Mouse (Mus musculus) stomach, embryonic 15.5 days (tissue): ENCODE data around the gene Rpl9-ps6. TPM values are rescaled to one million over a fixed set of nuclear protein-coding genes. Genes with fewer than 3 reads are reported as not detected.
"Not testable (repeated sequence)": the region's sequence is repeated elsewhere in the genome, so short reads cannot be mapped to it uniquely, and the experiment has no call there.

ENCODE experiments used
- ATAC-seq: fragments of 200-750 bp; cut with Nextera tagmentation; 2 replicates; pipeline ENCODE4 v1.8.0; 2017; ENCODE audit warnings: low read depth, moderate number of reproducible peaks, moderate TSS enrichment; ENCODE audit not compliant: insufficient read depth, low FRiP score
- H3K27ac ChIP-seq: fragments of 300-500 bp; sonication (generic); 2 replicates; pipeline ENCODE4 v1.5.1; 2015; ENCODE audit warnings: mild to moderate bottlenecking, inconsistent platforms
- H3K27me3 ChIP-seq: fragments of 300-500 bp; sonication (generic); replicated peaks from 2 replicates; pipeline ENCODE4 v1.6.1; 2015; ENCODE audit warnings: inconsistent platforms
- H3K36me3 ChIP-seq: fragments of 300-500 bp; sonication (generic); 2 replicates; pipeline ENCODE4 v1.6.1; 2015; ENCODE audit warnings: inconsistent platforms
- H3K4me1 ChIP-seq: fragments of 300-500 bp; sonication (generic); 2 replicates; pipeline ENCODE4 v1.6.1; 2015; ENCODE audit warnings: inconsistent platforms
- H3K4me2 ChIP-seq: fragments of 300-500 bp; sonication (generic); 2 replicates; pipeline ENCODE4 v1.6.1; 2015; ENCODE audit warnings: mild to moderate bottlenecking, inconsistent platforms
- H3K4me3 ChIP-seq: fragments of 300-500 bp; sonication (generic); replicated peaks from 2 replicates; pipeline ENCODE4 v1.5.1; 2015; ENCODE audit warnings: inconsistent platforms
- H3K9ac ChIP-seq: fragments of 300-500 bp; sonication (generic); 2 replicates; pipeline ENCODE4 v1.6.1; 2015; ENCODE audit warnings: inconsistent platforms
- H3K9me3 ChIP-seq: fragments of 300-500 bp; sonication (generic); 2 replicates; pipeline ENCODE4 v1.6.1; 2016; ENCODE audit warnings: inconsistent platforms
- WGBS: fragments of 180-500 bp; shearing (Covaris S2); methylation state at CpG from one replicate; pipeline ENCODE4 v1.1.7; 2015; 5-methylcytosine and 5-hydroxymethylcytosine counted together
- polyA plus RNA-seq: library from polyadenylated mRNA; unstranded; fragments of >200 nt; fragmentation: Nextera tagmentation; extraction: Ambion mirVana; gene quantifications from 2 replicates; pipeline ENCODE4 v1.2.1, GENCODE M21; 2015

The Rpl9-ps6 gene
- polyA plus RNA-seq, 1 experiment from 2014 or later: 258 TPM

DNA sequence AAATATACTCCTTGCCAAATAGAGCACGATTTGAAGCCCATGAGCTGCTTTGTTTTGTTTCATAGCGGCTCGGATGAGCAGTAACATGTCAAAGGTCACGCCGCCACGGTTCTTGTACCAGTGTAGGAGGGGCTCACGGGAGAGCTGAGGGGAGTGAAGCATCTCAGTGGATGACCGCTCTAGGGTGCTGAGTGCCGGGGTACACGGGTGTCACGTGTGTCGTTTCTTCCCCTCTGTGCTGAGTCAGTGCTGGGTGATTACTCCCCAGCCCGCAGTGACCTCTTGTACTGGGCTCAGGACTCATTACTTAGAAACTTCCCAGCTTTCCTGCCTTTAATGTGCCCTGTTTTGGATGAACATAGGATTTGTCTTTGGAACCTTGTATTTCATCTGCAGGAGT lies 28.2 kb upstream of the Rpl9-ps6 start:
- no peaks in the 10 kb centered on the region for H3K9me3 ChIP-seq
- no peaks in the 10 kb centered on the region for H3K27me3 ChIP-seq
- peaks cover 15% of the 10 kb centered on the region; the same call in 1 of the 2 replicates for H3K36me3 ChIP-seq
- no peak overlapping the region for H3K27ac ChIP-seq
- ATAC-seq: no peak
- no peak overlapping the region for H3K4me3 ChIP-seq
- no peak overlapping the region for H3K4me2 ChIP-seq
- WGBS: 88% methylated on average over 13 of the region's 13 CpGs
- no peak overlapping the region for H3K9ac ChIP-seq
- no peaks in the 10 kb centered on the region for H3K4me1 ChIP-seq

DNA sequence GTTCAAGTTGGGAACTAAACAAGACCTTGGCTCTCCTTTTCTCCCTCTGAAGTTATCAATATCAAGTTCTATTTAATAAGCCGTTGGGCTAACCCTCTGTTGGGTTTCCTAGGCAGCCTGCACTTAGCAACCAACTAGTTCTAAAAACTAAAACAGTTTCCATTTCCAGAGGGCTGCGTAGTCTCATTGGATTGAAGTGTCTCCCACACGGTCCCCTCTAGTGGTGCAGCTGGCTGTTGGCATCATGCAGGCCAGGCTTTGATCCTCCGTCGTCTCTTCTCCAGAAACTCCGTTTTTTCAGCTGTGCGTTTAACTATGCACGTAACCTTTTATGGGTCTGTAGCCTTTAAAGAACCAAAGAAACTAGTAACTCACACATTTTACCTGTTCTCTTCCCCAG lies 27.1 kb upstream of the Rpl9-ps6 start:
- WGBS: 82% methylated on average over 8 of the region's 8 CpGs
- Histone ChIP-seq H3K9ac (no peak overlapping the region), H3K4me1 (no peaks in the 10 kb centered on the region), H3K27ac (no peak overlapping the region), H3K36me3 (peaks cover 10% of the 10 kb centered on the region; the same call in 1 of the 2 replicates), H3K4me2 (no peak overlapping the region), H3K27me3 (no peaks in the 10 kb centered on the region), H3K9me3 (no peaks in the 10 kb centered on the region), H3K4me3 (no peak overlapping the region)
- no peak for ATAC-seq

DNA sequence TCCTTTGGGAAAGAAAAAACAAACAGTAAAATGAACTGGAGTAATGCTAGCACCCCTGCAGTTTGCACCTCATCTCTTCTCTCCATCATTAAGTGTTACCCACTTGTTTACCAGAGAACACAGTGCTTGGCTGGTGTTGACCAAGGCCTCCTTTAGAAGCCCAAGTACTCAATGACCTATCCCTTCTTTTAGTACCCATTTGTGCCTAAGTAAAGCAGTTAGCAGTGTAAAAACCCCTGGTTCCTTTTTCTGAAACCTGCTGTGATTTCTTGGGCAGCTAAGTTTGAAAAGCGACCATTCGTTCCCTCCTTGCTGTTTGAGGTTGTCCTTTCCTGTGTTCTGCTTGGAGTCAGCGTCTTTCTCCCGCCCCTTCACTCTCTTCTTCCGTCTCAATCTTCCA lies 26.6 kb upstream of the Rpl9-ps6 start:
- Histone ChIP-seq H3K4me2 (no peak overlapping the region), H3K9ac (no peak overlapping the region), H3K9me3 (no peaks in the 10 kb centered on the region), H3K36me3 (peaks cover 10% of the 10 kb centered on the region; the same call in 1 of the 2 replicates), H3K4me3 (no peak overlapping the region), H3K27ac (no peak overlapping the region), H3K27me3 (no peaks in the 10 kb centered on the region), H3K4me1 (no peaks in the 10 kb centered on the region)
- no peak for ATAC-seq
- WGBS: 88% methylated on average over 5 of the region's 5 CpGs

DNA sequence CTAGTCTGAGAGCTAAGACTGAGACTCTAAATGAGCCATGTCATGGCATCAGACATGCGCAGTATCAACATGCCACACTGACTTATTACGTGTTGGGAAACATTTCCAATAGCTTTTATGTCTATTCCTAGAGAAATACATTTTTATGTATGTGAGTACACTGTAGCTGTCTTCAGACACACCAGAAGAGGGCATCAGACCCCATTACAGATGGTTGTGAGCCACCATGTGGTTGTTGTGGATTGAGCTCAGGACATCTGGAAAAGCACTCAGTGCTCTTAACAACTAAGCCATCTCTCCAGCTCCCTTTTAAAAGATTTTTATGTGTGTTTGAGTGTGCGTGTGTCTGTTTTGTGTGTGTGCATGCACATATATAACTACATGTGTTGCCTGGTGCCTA lies 26.0 kb upstream of the Rpl9-ps6 start:
- Histone ChIP-seq H3K27ac (no peak overlapping the region), H3K4me2 (no peak overlapping the region), H3K4me1 (no peaks in the 10 kb centered on the region), H3K4me3 (no peak overlapping the region), H3K9ac (no peak overlapping the region), H3K27me3 (no peaks in the 10 kb centered on the region), H3K9me3 (no peaks in the 10 kb centered on the region), H3K36me3 (peaks cover 10% of the 10 kb centered on the region; the same call in 1 of the 2 replicates)
- 96% methylated on average over 3 of the region's 3 CpGs for WGBS
- no peak for ATAC-seq

DNA sequence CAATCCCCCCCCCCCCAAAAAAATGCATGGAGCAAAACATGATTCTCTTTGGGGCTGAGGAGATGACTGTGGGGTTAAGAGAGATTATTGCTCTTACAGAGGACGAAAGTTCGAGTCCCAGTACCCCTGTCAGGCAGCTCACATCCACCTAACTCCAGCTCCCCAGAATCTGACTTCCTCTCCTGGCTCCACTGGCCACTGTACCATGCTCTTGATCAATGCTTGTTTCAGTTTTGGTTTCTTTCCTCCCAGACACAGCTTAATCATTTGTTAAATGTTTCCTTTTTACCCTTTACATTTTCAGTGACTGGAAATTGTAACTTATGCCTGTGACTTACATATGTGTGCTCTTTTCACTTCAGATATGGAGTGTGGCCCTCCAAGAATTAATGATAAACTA lies 24.6 kb upstream of the Rpl9-ps6 start:
- Histone ChIP-seq H3K27me3 (no peaks in the 10 kb centered on the region), H3K9ac (no peak overlapping the region), H3K36me3 (0 out of 2 replicates have a peak, but pooled peaks cover 5% of the 10 kb centered on the region), H3K9me3 (no peaks in the 10 kb centered on the region), H3K4me3 (no peak overlapping the region), H3K4me1 (peaks cover 4% of the 10 kb centered on the region; the same call in 1 of the 2 replicates), H3K4me2 (no peak overlapping the region), H3K27ac (no peak overlapping the region)
- no peak for ATAC-seq
- 79% methylated on average over 2 of the region's 2 CpGs for WGBS

DNA sequence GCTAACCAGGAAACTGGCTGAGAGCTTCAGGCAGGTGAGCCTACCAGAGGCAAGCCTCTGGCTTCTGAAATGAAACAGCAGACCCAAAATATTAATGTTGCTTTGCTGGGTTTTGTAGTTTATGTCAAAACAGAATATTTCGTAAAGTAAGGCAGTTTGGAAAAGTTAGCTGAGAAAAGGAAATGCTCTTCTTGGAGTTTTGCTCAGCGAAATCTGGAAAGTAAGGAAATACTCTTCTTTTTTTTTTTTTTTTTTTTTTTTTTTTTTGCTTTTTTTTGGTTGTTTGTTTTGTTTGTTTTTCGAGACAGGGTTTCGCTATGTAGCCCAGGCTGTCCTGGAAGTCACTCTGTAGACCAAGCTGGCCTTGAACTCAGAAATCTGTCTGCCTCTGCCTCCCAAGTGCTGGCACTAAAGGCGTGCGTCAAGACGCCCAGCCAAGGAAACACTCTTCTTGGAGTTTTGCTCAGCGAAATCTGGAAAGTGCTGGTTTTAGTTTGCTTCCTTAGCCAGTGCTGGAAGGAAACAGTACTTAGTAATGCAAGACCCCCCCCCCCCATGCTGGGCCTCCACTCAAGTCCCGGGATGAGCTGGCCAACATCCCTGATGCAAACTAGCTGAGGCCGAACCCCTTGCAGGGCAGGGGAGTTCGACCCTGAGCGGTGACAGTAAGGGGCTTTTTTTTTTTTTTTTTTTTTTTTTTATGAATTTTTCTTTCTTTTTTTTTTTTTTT lies 23.0 kb upstream of the Rpl9-ps6 start:
- Histone ChIP-seq H3K27ac (no peak overlapping the region), H3K4me2 (no peak overlapping the region), H3K9ac (no peak overlapping the region), H3K27me3 (no peaks in the 10 kb centered on the region), H3K9me3 (no peaks in the 10 kb centered on the region), H3K36me3 (no peaks in the 10 kb centered on the region), H3K4me1 (peaks cover 8% of the 10 kb centered on the region), H3K4me3 (no peak overlapping the region)
- 90% methylated on average over 12 of the region's 12 CpGs for WGBS
- ATAC-seq: no peak

DNA sequence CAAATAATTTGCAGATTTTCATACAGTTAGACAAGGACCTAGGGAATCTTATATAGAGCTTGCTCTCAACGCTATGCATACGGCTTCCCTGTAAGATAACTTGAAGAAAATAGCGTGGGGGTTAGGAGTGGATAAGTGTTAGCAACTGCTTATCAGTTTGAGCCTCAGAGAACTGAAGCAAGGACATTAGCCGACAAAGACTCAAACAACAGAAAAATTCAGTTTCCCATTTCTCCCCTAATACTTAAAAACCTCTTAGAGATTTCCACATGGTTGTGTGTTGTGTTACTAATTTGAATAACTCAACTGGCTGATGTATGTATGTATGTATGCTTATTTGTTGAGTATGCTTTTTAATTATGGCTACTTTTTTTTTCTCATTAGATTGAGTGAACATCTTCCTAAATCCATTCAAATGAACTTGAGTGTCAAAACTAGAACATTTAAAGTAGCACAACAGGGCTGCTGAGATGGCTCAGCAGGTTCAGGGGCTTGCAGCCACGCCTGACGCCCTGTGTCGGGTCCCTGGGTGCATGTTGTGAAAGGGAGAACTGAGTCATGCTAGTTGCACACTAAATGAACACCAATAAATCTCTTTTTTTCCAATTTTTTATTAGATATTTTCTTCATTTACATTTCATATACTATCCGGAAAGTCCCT lies 21.3 kb upstream of the Rpl9-ps6 start:
- H3K9ac ChIP-seq: no peak overlapping the region
- 70% methylated on average over 8 of the region's 8 CpGs for WGBS

DNA sequence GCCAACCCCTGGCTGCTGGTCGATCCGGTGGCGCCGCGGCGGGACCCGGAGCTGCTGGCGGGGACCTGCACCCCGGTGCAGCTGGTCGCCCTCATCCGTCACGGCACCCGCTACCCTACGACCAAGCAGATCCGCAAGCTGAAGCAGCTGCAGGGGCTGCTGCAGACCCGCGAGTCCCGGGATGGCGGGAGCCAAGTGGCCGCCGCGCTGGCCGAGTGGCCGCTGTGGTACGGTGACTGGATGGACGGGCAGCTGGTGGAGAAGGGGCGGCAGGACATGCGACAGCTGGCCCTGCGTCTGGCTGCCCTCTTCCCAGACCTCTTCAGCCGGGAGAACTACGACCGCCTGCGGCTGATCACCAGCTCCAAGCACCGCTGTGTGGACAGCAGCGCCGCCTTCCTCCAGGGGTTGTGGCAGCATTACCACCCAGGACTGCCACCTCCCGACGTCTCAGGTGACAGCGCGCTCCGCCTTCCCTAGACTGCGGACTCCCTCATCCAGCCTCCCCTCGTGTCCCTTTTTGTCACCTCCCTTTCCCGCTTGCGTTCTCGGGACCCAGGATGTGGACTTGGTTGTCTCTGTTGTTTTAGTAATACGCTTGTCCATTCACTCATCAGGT lies 19.8 kb upstream of the Rpl9-ps6 start:
- H3K4me1 ChIP-seq, H3K36me3 ChIP-seq, H3K9me3 ChIP-seq, H3K27me3 ChIP-seq: not testable (repeated sequence)
- under 1% methylated on average over 47 of the region's 47 CpGs for WGBS
- Histone ChIP-seq H3K4me2 (peak overlapping the region; percentile 82), H3K27ac (peak overlapping the region; percentile 89), H3K9ac (peak overlapping the region; percentile 54), H3K4me3 (peak overlapping the region; percentile 67)
- peak; percentile 91 for ATAC-seq

More for the DNA sequence above, 21.3 kb upstream of the Rpl9-ps6 start:
- H3K4me2 ChIP-seq: peak overlapping the region; percentile 82
- H3K4me1 ChIP-seq: peaks cover 8% of the 10 kb centered on the region
- ATAC-seq: no peak
- H3K4me3 ChIP-seq: peak overlapping the region; percentile 67
- H3K9me3 ChIP-seq: no peaks in the 10 kb centered on the region
- H3K36me3 ChIP-seq: no peaks in the 10 kb centered on the region
- no peak overlapping the region for H3K27ac ChIP-seq
- no peaks in the 10 kb centered on the region for H3K27me3 ChIP-seq

DNA sequence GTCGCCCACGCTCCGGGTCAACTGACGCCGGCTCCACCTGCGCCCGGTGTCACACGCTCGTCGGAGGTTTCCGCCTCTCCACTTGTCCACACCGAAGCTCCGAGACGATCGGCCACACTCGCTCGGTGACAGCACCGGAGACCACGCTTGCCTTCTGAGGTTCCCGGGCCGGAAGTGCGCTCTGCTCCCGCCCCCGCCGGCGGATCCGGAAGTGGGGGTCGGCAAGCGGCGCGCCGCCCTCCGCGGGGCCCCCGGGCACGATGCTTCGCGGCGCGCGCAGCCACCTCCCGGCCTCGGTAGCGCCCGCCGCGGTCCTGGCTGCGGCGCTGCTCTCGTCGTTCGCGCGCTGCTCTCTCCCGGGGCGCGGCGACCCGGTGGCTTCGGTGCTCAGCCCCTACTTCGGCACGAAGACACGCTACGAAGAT lies 19.3 kb upstream of the Rpl9-ps6 start, which contains the start of gene Minpp1:
Minpp1 (plus strand) TSS at position 89 of the 425 bp plus-strand sequence.
- ATAC-seq: peak; percentile 79
- Histone ChIP-seq H3K4me1 (peaks cover 8% of the 10 kb centered on the region), H3K9me3 (no peaks in the 10 kb centered on the region), H3K36me3 (no peaks in the 10 kb centered on the region), H3K4me2 (peak within 1 kb of the TSS; percentile 82), H3K4me3 (peak within 1 kb of the TSS; percentile 67), H3K9ac (peak within 1 kb of the TSS; percentile 54), H3K27me3 (no peaks in the 10 kb centered on the region), H3K27ac (peak within 1 kb of the TSS; percentile 89)
- WGBS: under 1% methylated on average over 63 of the region's 64 CpGs

DNA sequence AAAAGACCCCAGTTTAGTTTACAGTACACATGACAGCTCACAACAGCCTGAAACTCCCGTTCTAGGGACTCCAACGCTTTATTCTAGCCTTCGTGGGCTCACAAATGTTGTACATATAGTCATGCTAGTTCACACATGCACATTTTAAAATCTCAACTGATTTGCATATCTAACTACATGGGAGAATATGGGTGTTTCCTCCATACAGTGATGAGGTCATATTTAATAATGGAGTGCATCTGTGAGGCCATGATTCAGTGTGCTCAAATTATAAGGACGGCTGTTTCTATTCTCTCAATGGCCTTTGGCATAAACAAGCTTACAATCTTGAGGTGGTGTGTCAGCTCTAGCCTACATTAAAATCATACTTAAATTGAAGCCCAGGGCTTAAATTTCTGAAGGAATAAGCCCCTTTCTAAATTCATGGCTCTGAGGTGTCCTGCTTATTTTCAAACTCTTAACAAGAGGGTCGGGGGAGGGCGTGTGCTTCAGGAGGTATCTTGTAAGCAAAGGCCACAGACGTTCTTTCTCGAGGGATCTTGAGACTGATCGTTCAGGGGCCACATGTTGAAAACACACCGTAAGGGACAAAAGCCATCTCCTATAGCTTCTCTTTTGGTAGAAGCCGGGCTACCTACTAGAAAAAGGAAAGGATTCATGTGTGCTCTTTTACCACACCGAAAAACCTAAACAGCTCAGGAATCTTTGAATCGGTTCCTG lies 18.7 kb upstream of the Rpl9-ps6 start:
- H3K4me3 ChIP-seq: peak overlapping the region; percentile 67
- H3K27ac ChIP-seq: peak overlapping the region; percentile 89
- peaks cover 8% of the 10 kb centered on the region for H3K4me1 ChIP-seq
- no peaks in the 10 kb centered on the region for H3K36me3 ChIP-seq
- no peaks in the 10 kb centered on the region for H3K9me3 ChIP-seq
- no peaks in the 10 kb centered on the region for H3K27me3 ChIP-seq
- WGBS: 15% methylated on average over 13 of the region's 13 CpGs
- peak overlapping the region; percentile 54 for H3K9ac ChIP-seq
- H3K4me2 ChIP-seq: peak overlapping the region; percentile 82
- no peak for ATAC-seq

DNA sequence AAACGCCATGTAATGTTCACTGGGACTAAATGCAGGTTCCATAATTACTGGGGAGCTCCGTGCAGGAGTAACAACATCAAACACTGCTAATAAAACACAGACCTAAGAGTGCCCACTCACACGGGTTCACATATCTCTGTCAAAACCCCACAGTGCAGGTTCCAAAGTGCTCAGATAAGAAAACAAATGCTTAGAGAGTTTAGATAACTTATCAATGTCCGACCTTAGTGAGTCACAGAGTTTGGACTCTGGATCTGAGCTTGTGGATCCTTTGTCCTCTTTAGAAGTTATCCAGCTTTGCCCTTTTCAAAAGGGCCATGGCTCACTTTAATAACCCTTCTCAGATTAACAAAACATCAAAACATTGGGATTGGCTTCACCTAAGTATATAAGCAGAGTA lies 15.1 kb upstream of the Rpl9-ps6 start:
- H3K27me3 ChIP-seq: no peaks in the 10 kb centered on the region
- H3K4me3 ChIP-seq: no peak overlapping the region
- H3K36me3 ChIP-seq: no peaks in the 10 kb centered on the region
- no peak overlapping the region for H3K4me2 ChIP-seq
- H3K9ac ChIP-seq: no peak overlapping the region
- H3K9me3 ChIP-seq: no peaks in the 10 kb centered on the region
- H3K27ac ChIP-seq: peak overlapping the region; percentile 26; the same call in 1 of the 2 replicates
- H3K4me1 ChIP-seq: peaks cover 5% of the 10 kb centered on the region; the same call in 1 of the 2 replicates
- peak; percentile 45; the same call in 1 of the 2 replicates for ATAC-seq
- WGBS: 37% methylated on average over 4 of the region's 4 CpGs
